Mouse (Mus musculus): ENCODE measurements at regions not wholly inside any gene's neighbourhood (a gene's known extent, or its start where the extent isn't known, plus 50 kb on each side); places are given as distances from the start of the nearest gene placed in this dataset.

DNA sequence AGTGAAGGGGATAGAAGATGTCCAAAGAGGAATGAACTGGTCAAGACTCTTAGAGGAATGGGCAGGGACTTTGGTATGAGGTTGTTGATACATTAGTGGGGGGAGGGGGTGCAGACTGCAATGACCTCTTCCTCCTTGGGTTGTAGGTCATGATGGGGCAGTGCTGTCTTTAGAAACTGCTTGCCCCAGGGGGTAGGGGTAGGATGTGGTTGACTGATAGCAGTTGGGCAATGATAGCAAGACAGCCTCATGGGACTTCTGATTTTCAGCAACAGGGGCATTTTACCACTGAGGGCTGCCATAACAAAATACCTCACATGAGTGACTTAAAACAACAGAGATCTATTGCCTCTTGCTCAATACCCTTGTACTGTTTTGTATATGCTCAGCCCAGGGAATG, 63.5 kb upstream of the 1700017B05Rik start:
- H3K9me3 ChIP-seq (replicated peaks; ENCODE audit: insufficient read depth, low read length) = no peaks in the 10 kb centered on the region

GRCm38 (mm10) chr9:57319009-57319408, 56.6 kb upstream of the 1700017B05Rik start:
- TF ChIP-seq ZKSCAN1 (IDR thresholded peaks at IDR 0.05; ENCODE audit: low read depth, low read length) (no peak), USF1 (IDR thresholded peaks at IDR 0.05; ENCODE audit: low read depth, low read length) (no peak), CTCF (IDR thresholded peaks at IDR 0.05 in 2 of 3, conservative IDR thresholded peaks at IDR 0.05 in 1 of 3; ENCODE audit: control insufficient read depth in 1 of 3, insufficient read depth in 1 of 3, low read depth in 2 of 3, low read length in 3 of 3, poor library complexity in 1 of 3, severe bottlenecking in 1 of 3) (no peak), NRF1 (IDR thresholded peaks at IDR 0.05; ENCODE audit: insufficient read depth, low read depth, low read length, poor library complexity, severe bottlenecking) (no peak), ZNF384 (IDR thresholded peaks at IDR 0.05; ENCODE audit: low read depth, low read length) (no peak), TCF12 (IDR thresholded peaks at IDR 0.05; ENCODE audit: low read depth, low read length) (no peak), ZC3H11A (IDR thresholded peaks at IDR 0.05; ENCODE audit: low read depth, low read length) (no peak)
- no peak overlapping the region for H3K4me3 ChIP-seq (ENCODE audit: control insufficient read depth in 1 of 2, insufficient read depth in 1 of 2, low read depth in 2 of 2, low read length in 2 of 2)
- peaks cover 0 to 13% of the 10 kb centered on the region in 2 experiments; a peak in 2 of 4 replicates for H3K4me1 ChIP-seq (ENCODE audit: control insufficient read depth in 1 of 2, insufficient read depth in 2 of 2, low read length in 2 of 2)
- H3K9me3 ChIP-seq (replicated peaks; ENCODE audit: insufficient read depth, low read length) = no peaks in the 10 kb centered on the region
- H3K27ac ChIP-seq (ENCODE audit: control insufficient read depth, low read depth, low read length) = no peak overlapping the region
- H3K36me3 ChIP-seq (ENCODE audit: control insufficient read depth in 1 of 2, insufficient read depth in 2 of 2, low read length in 2 of 2) = peaks cover 0 to 2% of the 10 kb centered on the region in 2 experiments; a peak in 2 of 4 replicates
- H3K27me3 ChIP-seq (ENCODE audit: control insufficient read depth in 1 of 2, insufficient read depth in 2 of 2, low read length in 2 of 2) = no peaks in the 10 kb centered on the region
- DNase-seq (ENCODE audit: low read depth, low spot score) = no peak
- H3K9ac ChIP-seq (ENCODE audit: control insufficient read depth, low read depth, low read length, poor library complexity, severe bottlenecking) = no peak overlapping the region
- H3K79me2 ChIP-seq (ENCODE audit: control insufficient read depth, insufficient read depth, low read length, poor library complexity) = no peaks in the 10 kb centered on the region

More for the DNA sequence above, 63.5 kb upstream of the 1700017B05Rik start:
- DNase-seq (ENCODE audit: low read depth, low spot score) = no peak
- H3K36me3 ChIP-seq (ENCODE audit: control insufficient read depth in 1 of 2, insufficient read depth in 2 of 2, low read length in 2 of 2) = no peaks in the 10 kb centered on the region
- H3K4me1 ChIP-seq (ENCODE audit: control insufficient read depth in 1 of 2, insufficient read depth in 2 of 2, low read length in 2 of 2) = no peaks in the 10 kb centered on the region
- no peak overlapping the region for H3K4me3 ChIP-seq (ENCODE audit: control insufficient read depth in 1 of 2, insufficient read depth in 1 of 2, low read depth in 2 of 2, low read length in 2 of 2)
- no peak for TF ChIP-seq MYC (IDR thresholded peaks at IDR 0.05; ENCODE audit: low read depth, low read length)
- TF ChIP-seq MAZ (IDR thresholded peaks at IDR 0.05; ENCODE audit: low read depth, low read length) = no peak
- no peak for TF ChIP-seq TAL1 (IDR thresholded peaks at IDR 0.05; ENCODE audit: low read length)
- TF ChIP-seq RAD21 (IDR thresholded peaks at IDR 0.05; ENCODE audit: low read depth, low read length) = no peak
- no peak for TF ChIP-seq BHLHE40 (IDR thresholded peaks at IDR 0.05; ENCODE audit: borderline replicate concordance, low read depth, low read length)
- no peak for TF ChIP-seq ZKSCAN1 (IDR thresholded peaks at IDR 0.05; ENCODE audit: low read depth, low read length)
- no peak for TF ChIP-seq JUND (IDR thresholded peaks at IDR 0.05; ENCODE audit: low read depth, low read length)
- no peak for TF ChIP-seq CTCF (IDR thresholded peaks at IDR 0.05 in 2 of 3, conservative IDR thresholded peaks at IDR 0.05 in 1 of 3; ENCODE audit: control insufficient read depth in 1 of 3, insufficient read depth in 1 of 3, low read depth in 2 of 3, low read length in 3 of 3, poor library complexity in 1 of 3, severe bottlenecking in 1 of 3)
- no peak for TF ChIP-seq MAX (IDR thresholded peaks at IDR 0.05; ENCODE audit: low read length)
- H3K9ac ChIP-seq (ENCODE audit: control insufficient read depth, low read depth, low read length, poor library complexity, severe bottlenecking) = no peak overlapping the region
- H3K79me2 ChIP-seq (ENCODE audit: control insufficient read depth, insufficient read depth, low read length, poor library complexity) = no peaks in the 10 kb centered on the region
- H3K27ac ChIP-seq (ENCODE audit: control insufficient read depth, low read depth, low read length) = no peak overlapping the region
- no peaks in the 10 kb centered on the region for H3K27me3 ChIP-seq (ENCODE audit: control insufficient read depth in 1 of 2, insufficient read depth in 2 of 2, low read length in 2 of 2)
